Mouse (Mus musculus) thymus, adult 2 months (tissue): ENCODE measurements around the gene Gm11444.

Experiments
- CTCF ChIP-seq: fragments of 200-500 bp; IDR thresholded peaks from 2 replicates; pipeline ENCODE4 v1.5.1; 2012; ENCODE audit warnings: mild to moderate bottlenecking, control low read depth, low read length, moderate library complexity, borderline replicate concordance; ENCODE audit not compliant: control insufficient read depth, poor library complexity, insufficient read depth; ENCODE audit errors: extremely low read depth
- POLR2A ChIP-seq: fragments of 200-500 bp; IDR thresholded peaks from 2 replicates; pipeline ENCODE4 v1.6.1; 2012; ENCODE audit warnings: mild to moderate bottlenecking, low read length, control low read depth, moderate library complexity; ENCODE audit not compliant: control insufficient read depth, poor library complexity, insufficient read depth; ENCODE audit errors: extremely low read depth

DNA sequence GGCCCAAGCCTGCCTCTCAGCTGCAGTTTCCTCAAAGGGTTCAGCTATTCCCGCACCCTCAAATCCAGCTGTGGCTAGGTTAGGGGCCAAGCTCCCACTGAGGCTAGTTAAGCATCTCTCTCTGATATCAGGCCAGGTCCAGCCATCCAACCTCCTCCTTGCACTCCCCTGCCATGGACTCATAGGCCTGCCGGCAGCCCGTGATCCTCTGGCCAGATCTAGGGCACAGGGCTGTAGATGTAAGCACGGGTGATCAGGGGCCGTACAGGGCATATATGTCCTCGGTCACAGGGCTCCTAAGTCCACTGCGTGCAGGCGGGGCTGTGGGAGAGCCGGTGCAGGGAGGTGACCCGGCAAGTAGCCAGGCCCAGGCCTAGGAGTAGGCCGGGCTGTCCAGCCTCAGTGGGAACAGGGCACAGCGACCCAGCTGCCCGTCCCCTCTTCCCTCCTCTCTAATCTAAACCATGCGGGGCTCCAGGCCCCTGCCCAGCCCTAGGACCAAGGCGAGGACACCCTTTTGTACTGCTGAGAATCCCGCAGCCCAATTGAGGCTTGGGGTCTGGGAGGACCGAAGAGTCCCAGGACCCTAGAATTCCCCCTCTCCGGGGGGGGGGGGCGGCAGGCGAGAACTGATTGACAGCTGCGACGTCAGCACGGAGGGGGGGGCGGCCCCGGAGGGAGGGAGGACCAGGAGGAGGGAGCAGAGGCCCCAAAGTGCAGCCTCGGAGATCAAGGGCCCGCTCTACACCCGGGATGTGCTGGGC lies 35.7 kb upstream of the Gm11444 start, which contains the start of gene Tbx4:
- no peak for TF ChIP-seq CTCF
- no peak for TF ChIP-seq POLR2A
